Mouse (Mus musculus) layer of hippocampus, adult 2 months (tissue): Measurements from ENCODE around the gene Tmem184b. TPM values are rescaled to one million over a fixed set of nuclear protein-coding genes. Genes with fewer than 3 reads are reported as not detected.
A peak's percentile ranks its signal among the peaks of the same experiment; 100 is the strongest.

Experiments
- DNase-seq, 2 experiments: peaks; one replicate each; pipeline ENCODE4 v3.0.0; 2022; ENCODE audit warnings: low spot score in 2 of 2
- H3K27ac ChIP-seq: fragments of 200-600 bp; 2 replicates; pipeline ENCODE4 v1.8.1; 2022
- H3K4me3 ChIP-seq: fragments of 200-600 bp; 2 replicates; pipeline ENCODE4 v1.8.1; 2022; ENCODE audit warnings: mild to moderate bottlenecking
- CTCF ChIP-seq: fragments of 200-600 bp; conservative IDR thresholded peaks from 2 replicates; pipeline ENCODE4 v1.8.1; 2022; ENCODE audit warnings: antibody characterized with exemption, mild to moderate bottlenecking, moderate library complexity
- total RNA-seq, 2 experiments: library from RNA; stranded (reverse); gene quantifications; 2 replicates each; pipeline ENCODE4 v1.2.3; 2021

Gene Tmem184b
- total RNA-seq, 2 experiments from 2014 or later: 53.6 to 56.0 TPM

DNA sequence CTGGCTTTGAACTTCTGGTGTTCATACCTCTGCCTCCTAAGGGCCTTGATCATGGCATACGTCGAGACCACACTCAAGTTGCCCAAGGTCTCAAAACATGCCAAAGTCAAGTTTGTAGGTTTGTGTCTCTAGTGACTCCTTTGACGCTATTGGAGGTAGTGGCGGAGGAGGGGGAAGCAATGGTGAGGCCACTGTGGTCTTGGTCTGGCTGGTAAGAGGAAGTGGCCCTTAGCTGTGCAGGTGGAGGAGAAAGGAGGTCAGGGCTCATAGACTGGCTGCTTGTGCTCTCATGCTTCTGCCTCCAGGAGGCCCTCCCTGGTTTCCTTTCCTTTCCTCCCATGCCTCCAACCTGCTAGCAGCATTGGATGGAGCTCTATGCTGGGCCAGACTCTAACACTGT, 52.5 kb downstream of the Tmem184b start:
- Histone ChIP-seq H3K4me3 (no peak overlapping the region), H3K27ac (no peak overlapping the region; the same call in 1 of the 2 replicates)
- no peak for TF ChIP-seq CTCF
- DNase-seq: no peak

DNA sequence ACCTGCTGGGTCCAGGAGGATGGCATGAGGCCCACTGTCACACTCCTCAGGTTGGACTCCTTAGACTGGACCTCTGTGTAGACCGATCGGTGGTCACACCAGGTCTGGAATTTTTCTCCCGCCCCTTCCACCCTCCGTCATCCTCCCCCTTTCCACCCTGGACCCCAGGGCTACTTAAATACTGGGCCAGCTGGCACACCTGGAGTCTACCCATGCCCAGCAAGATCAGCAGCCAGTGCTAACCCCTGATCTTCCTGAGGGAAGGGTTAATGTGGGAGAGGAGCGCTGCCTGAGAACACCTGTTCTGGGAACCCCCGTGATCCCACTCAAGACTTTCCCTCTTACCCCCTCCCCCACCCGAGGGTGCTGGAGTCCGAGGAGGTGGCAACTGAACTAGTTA, 54.7 kb downstream of the Tmem184b start:
- DNase-seq: no peak
- H3K4me3 ChIP-seq: peak overlapping the region; percentile 71; the same call in 1 of the 2 replicates
- no peak for TF ChIP-seq CTCF
- no peak overlapping the region for H3K27ac ChIP-seq

DNA sequence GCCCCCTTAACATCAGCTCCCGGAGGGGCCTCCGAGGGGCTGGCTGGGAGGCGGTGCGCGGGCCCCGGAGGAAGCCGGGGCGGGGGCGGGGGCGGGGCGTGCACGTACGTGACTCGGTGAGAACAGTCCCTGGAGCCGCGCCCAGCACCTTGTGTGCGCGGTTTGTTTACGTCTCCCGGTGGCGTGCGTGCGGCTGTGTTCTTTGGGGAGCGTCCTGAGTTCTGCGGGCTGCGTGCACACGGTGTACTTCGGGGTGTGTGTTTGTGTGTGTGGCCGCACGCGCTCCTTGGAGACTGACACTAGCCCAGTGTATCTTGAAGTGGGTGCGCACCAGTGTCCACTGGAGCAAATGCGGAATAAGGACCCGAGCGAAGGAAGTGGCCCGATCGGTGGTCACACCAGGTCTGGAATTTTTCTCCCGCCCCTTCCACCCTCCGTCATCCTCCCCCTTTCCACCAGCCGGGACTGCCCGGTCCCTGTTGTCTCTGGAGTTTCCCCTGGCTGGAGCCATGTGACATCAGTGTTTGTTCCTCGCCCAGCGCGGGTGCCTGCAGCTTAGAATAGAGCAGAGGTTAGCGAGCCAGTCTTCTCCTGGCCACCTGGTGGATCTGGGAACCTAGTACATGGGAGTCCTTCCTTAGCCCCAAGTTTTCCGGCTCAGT, 55.4 kb downstream of the Tmem184b start:
- peak overlapping the region; percentile 71 for H3K4me3 ChIP-seq
- peak overlapping the region; percentile 60; the same call in 1 of the 2 replicates for H3K27ac ChIP-seq
- TF ChIP-seq CTCF: peak; percentile 44
- no peak for DNase-seq

DNA sequence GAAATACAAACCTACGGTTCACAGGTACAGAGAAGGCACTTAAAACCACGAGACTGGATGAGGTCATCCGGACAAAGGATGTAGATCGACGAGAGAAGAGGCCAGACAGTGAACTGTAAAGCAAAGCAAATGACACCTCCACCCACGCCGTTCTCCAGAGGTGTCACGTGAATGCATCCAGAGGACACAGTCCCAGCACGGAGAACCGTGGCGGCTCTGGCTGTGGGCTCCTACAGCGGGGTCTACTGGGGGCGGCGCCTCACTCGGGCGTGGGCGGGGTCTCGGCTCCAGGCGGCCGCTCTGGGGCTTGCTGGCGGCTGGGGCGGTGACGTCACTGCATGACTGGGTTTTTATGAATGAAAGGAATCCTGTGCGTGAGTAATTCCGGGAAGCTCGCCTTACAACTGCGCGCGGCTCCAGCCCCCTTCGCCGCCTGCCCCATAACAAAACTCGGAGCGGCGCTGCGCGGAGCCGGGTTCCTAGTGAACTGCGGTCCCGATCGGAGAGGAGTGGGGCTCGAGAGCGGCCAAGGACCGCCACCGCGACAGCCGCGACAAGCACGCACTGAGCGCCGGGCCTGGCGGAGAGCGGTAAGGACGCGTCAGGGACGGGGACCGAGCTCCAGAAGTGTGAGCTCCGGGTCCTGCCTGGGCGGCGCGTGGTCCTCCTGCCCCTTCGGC, 56.1 kb downstream of the Tmem184b start:
- 0 out of 2 replicates have a peak, but pooled peaks have one; percentile 7 for TF ChIP-seq CTCF
- Histone ChIP-seq H3K4me3 (peak overlapping the region; percentile 71), H3K27ac (peak overlapping the region; percentile 60; the same call in 1 of the 2 replicates)
- DNase-seq: peak; percentile 78 to 83

DNA sequence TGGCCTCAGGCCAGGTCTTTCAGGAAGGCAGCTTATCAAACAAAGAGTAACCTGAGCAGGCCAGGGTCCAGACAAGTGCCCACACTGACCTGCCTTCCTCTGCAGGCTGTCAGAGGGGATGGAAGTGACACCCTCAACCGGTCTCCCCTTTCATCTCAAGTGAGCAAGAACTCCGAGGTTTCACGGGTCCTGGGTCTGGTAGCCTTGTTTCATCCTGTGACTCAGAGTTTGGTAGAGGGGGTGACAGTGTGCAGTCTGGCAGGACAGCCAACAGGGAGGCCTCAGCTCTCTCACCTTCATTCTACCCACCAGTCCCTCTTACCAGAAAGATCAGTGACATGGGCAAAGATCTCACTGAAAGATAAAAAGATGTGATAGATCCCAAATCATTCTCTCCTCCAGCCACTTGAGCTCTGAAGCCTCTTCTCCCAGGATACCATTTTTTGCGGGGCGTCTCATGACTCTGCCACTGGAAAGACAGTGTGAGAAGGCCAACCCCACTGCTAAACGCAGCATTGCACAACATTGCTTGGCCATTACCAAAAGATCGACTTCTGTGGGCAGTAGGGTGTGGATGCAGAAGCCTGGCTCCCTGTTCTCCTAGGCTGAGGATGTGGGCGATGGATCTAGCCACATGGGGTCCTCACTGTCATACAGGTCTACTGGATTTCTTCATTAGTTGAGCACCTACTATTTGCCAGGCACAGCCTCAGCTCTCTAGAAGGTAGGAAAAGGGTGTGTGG, 57.1 kb downstream of the Tmem184b start, which contains the start of gene Maff:
TSS of gene Maff (plus strand) at position 571 of the 743 bp plus-strand sequence.
- peak within 1 kb of the TSS; percentile 60; the same call in 1 of the 2 replicates for H3K27ac ChIP-seq
- DNase-seq: no peak
- 0 out of 2 replicates have a peak, but pooled peaks have one; percentile 7 for TF ChIP-seq CTCF
- H3K4me3 ChIP-seq: peak within 1 kb of the TSS; percentile 71

DNA sequence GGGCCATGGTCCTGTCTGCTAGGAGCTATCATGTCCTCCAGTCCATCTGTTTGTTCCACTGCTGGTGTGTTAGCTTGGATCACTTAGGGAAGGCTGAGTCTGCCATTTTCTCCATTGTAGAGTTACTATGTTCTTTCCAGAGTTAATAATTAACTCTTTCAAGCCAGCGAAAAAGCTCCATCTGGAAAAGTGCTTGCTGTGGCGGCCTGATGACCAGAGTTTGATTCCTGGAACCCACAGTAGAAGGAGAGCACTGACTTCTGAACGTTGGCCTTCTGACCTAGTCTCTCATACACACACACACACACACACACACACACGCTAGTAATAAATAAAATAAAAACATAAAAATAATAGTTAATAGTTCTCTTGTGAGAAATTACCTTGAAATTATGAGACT, 58.7 kb downstream of the Tmem184b start:
- TF ChIP-seq CTCF: no peak
- no peak for DNase-seq
- Histone ChIP-seq H3K4me3 (no peak overlapping the region), H3K27ac (no peak overlapping the region)

DNA sequence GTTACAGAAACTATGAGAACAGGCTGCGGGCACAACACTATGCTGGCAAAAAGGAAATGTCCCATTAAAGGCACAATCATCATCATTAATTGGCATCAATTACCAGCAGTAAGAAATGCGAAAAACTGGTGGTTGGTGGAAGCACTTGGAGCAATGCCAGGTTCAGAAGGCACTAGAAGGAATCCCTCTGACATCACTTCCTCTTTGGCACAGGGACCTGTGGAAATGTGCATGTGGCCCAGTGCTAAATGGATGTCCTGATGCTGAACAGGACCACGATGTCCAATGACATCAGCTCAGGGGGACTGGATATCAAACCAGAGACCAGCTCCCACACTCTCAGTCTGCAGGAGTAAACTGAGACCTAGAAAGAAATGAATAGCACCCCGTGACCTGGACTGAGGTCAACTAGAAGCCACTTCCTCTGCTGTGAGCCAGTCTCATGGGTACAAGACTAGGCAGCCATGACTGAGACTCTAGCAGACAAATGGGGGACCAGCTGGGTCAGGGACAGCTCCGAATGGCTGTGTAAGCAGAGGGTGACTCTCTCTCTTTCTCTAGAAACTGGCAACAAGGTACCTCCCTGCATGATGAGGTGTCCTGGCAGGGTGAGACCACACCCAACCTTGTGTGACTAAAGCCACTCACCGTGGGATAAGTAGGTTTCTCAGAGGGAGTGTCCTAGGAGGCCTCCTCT, 60.6 kb downstream of the Tmem184b start:
- Histone ChIP-seq H3K27ac (no peak overlapping the region), H3K4me3 (no peak overlapping the region)
- DNase-seq: no peak
- TF ChIP-seq CTCF: no peak

DNA sequence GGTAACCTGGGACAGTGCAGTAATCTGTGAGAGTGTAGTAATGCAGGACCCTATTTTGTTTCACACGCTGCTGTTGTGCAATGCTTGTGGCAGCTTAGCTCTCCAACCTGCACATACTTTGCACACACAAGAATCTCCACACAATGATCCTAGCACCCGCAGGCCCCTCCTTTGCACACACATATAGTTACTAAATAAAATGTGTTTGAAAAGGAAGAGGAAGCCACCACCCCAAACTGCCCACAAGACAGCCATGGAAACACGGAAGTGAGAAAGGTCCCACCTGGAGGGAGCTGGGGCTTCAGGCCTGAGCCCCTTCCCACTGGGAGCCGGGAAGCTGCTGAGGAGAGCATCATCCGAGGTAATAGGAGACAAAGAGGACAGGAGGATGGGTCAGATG, 64.4 kb downstream of the Tmem184b start:
- TF ChIP-seq CTCF: no peak
- H3K4me3 ChIP-seq: no peak overlapping the region
- DNase-seq: no peak
- no peak overlapping the region for H3K27ac ChIP-seq

DNA sequence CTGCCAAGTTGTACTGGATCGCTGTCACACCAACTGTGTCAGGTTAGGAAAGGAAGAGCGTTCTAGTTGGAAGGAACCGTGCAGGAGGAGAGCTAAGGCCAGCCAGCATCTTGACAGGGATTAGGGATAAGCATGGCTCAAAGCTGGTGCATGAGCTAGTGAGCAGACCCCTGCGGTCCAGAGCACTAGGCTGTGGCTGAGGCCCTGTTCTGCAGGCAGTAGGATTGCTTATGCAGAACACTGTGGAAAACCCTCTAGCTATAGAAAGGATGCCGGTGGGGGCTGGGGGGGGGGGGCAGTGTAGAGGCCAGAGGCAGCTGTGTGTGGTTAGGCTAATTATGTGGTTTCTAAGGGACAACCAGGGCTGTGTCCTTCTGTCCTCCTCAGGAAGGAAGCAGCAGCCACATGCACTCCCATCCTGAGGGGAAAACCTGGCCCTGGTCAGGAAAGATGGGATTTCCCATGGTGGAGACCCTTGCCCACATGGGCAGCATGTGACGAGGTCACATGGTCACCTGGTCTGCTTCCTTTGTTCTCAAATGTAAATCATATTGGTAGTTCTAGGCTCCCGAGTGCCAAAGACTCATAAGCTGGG, 68.2 kb downstream of the Tmem184b start:
- no peak for DNase-seq
- H3K4me3 ChIP-seq: no peak overlapping the region
- no peak for TF ChIP-seq CTCF
- no peak overlapping the region for H3K27ac ChIP-seq

DNA sequence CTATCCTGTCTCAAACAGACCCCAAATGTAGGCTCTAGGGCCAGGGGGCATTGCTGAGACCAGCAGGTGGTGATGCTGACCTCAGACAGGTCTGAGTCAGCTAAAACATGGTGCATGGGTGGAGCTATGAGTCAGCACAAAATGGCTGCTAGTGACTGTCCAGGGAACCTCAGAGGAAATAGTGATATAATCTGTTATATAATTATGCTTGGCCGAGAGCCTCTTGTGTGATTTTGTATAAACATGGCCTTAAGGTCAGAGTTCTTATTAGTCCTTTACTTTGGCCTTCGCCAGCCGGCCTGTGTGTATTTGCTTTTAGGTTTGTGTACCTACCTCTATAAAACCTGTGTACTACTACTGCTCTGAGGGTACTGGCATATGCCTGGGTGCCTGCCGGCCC, 70.0 kb downstream of the Tmem184b start:
- no peak overlapping the region for H3K4me3 ChIP-seq
- H3K27ac ChIP-seq: no peak overlapping the region
- TF ChIP-seq CTCF: no peak
- DNase-seq: no peak

DNA sequence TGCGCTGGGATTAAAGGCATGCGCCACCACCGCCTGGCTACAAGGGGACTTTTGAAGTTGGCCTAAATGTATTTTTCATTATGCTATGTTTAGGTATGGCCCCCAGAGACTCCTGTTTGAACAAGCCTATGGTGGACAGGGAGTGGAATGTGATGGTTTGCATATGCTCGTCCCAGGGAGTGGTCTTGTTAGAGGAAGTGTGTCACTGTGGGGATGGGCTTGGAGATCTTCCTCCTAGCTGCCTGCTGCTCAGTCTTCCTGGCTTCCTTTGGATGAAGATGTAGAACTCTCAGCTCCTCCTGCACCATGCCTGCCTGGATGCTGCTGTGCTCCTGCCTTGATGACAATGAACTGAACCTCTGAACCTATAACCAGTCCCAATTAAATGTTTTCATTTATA, 72.8 kb downstream of the Tmem184b start:
- no peak overlapping the region for H3K27ac ChIP-seq
- no peak for DNase-seq
- H3K4me3 ChIP-seq: no peak overlapping the region
- TF ChIP-seq CTCF: no peak

DNA sequence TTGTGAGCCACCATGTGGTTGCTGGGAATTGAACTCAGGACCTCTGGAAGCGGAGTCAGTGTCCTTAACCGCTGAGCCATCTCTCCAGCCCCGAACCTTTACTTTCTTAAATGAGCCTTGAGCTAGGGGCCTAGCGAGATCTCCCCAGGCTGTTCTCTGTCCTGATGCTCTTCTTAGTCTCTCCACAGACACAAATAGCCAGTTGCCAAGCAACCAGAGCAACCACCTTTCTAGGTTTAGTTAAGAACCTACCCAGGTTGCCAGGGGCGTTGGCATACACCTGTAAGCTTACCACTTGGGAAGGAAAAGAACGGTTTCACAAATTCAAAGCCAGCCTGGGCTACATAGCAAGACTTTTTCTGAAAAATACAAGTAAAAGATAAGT, 73.4 kb downstream of the Tmem184b start:
- Histone ChIP-seq H3K4me3 (no peak overlapping the region), H3K27ac (no peak overlapping the region)
- DNase-seq: no peak
- no peak for TF ChIP-seq CTCF
